Mouse (Mus musculus) retina, embryonic 14.5 days (tissue): ENCODE measurements around the gene Slc26a8.

Experiments
- DNase-seq: peaks from one replicate; pipeline ENCODE4 v3.0.0-alpha.2; 2015; ENCODE audit warnings: low spot score

The Slc26a8 gene

DNA sequence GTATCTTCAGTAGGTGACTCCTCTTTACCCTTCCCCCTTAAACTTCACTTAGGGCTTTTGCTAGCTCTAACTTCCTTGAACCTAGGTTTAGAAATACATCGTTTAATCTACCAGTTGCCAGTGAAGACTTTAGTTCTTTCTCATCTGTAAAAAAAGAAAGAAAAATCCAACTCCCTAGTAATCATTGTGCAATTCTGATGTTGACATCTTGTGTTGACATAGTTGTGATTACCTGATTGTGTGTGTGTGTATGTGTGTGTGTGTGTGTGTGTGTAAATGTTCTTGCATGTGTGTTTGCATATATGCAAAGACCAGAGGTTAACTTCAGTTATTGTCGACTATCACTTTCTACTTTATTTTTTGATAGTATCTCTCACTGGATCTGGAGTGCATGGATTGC lies 8.6 kb upstream of the Slc26a8 start:
- no peak for DNase-seq

DNA sequence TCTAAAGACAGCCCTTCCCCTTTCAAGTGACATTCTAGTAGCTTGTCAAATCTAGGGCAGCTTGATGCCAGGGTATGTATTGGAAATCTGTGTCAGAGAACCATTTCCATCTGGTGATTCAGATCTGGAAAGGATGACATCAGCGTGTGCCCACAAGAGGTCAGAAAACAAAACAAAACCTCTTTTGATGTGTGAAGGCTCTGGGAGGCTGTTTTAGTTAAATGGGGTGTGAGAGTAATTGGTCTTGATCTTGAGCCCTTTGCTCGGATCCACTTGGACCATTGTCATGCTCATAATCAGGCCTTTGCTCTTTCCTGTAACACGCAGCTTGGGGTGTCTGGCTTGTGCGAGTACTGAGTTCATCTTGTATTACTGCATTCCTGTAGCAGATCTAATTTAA lies 8.2 kb upstream of the Slc26a8 start:
- peak; percentile 62 for DNase-seq

DNA sequence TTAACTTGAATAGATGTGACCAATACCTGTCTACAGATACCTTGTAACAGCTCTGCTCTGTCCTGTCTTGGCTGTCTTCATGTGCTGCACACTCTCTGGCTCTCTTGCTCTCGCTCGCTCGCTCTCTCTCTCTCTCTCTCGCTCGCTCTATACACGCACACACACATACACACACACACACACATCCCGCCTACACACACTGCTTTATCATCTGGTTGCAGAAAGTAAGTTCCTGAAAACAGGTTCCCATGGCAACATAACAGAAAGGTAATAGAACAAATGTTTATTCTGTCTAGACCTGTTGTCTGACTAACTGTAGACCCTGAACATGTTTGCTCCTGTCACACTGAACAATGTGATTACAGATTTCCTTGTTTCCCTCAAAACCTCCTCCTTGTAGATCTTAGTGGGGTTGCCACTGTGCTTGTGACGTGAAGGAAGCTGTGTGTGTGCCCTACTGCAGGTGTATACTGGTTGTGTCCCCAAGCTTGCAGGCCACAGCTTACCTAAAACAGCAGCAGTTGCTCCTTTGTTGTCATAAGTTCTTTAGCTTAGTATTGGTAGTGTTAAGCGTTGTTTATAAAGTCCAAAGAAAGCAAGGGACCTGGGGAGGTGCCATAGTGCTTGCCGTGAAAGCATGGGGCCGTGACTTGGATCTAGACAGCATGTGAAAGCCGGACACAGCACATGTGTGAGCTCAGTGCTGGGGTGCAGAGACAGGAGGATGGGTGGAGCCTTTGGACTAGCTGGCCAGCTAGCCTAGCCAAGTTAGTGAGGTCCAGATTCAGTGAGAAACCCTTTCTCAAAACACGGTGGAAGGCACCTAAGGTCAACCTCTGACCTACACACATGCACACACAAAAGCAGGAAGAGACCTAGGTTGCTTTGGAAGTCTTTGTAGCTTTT lies 7.5 kb upstream of the Slc26a8 start:
- DNase-seq, result no peak

DNA sequence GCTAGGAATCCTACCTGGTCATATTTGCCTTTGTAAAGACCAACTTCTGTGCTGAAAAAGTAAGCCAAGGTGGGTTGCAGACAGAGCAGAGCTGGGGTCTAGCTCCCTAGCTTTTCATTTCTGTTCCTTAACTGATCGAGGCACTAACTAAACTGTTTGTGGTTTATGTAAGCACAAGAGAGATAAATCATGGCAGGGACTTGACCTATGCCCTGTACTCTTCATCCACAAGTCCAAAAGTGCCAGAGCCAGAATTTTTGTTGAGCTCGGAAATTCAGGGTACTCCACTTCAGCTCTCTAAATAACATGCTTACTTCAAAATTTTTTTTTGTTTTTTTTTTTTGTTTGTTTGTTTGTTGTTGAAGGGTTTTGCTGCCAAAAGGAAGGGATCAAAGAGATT lies 6.6 kb upstream of the Slc26a8 start:
- DNase-seq, result no peak

DNA sequence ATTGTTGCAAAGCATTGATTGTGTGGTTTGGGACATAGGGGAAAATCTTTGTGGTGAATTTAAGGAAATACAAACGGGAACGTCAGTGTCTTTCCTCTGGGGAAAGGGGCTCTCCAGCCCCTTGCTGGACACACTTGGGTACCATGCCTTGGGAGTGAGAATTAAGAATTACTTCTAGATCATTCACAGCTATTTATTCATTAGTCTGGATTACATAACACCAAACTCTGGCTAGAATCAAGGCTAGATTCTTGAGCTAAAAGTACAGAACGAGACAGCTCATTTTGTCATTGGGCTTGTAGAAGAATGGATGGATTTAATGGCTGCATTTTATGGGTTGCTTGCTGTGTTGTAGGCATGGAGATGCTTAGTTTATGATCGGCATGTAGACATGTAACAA lies 4.8 kb upstream of the Slc26a8 start:
- no peak for DNase-seq

DNA sequence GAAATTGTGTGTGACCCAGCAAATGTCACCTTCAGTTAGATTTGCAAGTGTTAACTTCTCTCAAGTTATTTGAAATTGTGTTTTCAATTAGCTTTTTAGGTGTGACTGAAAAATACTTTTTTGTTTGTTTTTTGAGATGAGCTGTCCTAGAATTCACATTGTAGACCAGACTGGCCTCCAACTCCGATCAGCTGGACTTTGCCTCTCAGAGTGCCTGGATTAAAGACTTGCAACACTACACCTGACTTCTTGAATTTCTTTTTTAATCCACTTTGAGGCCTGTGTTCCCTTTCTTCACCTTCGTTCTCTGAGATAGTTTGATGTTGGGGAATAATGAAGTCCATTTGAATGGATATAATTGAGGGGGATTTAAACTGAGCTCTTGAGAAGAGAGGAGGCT lies 4.0 kb upstream of the Slc26a8 start:
- no peak for DNase-seq

DNA sequence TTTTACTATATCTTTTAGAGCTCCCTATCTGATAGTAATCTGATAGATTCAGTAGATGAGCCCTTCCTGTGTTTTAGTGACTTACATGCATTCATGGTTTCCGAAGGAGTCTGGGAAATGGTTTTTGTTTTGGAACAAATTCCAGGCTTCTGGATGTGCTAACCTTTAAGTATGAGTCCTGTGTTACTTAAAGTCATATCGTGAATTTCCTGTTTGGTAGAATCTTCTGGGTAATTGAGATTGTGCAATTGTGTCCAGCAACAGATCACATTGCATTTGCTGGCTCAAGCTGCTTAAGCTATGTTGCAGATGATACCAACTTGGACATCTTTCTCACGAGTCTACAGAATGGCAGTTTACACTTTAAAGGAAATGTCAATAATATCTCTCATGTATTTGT lies 3.1 kb upstream of the Slc26a8 start:
- DNase-seq, result no peak

DNA sequence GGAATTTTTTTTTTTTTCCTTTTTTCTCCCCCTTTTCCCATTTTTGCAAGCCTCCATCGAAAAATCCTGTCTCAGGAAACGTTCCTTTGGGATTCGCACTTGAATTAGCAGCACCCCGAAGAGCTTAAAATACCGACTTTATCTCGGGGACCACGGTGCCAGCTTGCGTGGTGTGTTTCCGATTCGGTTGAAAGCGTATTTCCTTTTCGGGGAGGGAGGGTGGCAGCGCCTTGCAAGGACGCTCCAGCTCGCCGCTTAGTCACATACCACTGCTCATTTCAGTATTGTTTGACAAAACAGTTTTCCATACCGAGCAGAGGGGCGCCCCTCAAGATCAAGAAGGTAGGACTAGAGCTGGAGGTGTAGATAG lies 2.3 kb upstream of the Slc26a8 start:
- no peak for DNase-seq

DNA sequence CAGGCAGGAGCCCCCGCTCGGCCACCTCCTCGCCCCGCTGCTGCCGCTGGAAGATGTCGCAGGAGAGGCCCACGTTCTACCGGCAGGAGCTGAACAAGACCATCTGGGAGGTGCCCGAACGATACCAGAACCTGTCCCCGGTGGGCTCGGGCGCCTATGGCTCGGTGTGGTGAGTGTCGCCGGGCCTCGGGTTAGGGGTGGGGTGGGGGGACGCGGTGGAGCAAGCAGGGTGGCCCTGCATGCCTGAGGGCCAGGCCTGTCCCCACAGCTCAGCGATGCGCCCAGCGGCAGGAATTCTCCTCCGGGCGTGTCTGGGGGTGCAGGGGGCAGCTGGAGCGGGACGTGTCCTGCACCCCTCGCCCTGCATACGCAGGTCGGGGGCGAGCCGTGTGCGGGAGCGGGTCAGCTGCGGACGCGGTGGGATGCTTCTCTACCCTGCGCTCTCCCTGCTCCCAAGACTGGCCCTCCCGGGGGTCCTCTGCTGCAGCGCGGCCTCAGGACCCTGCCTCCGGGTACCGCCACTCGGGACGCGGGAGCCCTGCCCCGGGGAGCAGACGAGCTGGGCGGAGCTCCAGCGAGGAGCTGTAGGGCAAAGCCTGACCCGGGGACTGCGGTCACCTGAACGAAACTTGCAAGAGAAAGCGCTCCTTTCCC lies 1.8 kb upstream of the Slc26a8 start:
- peak; percentile 51 for DNase-seq

DNA sequence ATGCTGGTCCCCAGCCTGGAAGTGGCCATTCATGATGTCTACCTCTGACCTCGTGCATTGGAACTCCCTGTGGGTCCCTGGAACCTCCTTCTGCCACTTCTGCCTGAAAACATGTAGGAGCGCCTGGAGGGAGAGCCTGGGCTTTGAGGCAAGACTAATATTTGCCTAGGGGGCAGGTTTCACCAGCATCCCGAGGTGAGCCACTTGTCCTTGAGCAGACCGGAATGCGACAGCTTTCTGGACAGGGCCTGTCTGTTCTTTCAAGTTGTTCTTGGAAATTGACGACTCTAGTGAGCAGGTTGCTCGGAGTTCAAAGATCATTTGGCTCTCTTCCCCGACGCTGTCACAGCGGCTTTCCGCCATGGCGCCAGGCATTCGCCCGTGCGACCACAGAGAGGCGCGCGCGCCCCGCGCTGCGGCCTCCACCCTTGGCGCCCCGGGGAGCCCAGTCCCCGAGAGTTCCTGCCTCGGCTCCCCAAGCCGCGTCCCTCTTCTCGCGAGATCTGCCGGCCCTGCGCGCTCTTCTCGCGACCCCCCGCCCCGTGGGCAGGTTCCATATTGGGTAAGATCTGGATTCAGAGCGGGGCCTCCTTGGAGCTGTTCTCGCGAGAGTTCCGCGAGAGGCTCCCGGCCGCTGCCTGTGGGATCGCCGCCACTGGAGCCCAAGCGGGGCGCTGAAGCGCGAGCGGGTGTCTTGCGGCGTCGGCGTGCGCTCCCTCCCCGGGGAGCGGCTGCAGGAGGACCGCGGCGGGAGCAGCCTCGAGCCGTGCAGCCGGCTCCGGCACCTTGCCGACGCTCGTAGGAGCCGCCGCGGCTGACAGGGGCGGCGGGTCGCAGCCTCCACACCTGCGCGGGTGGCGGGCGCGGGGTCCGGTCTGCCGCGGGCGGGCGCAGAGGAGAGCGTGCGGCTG lies 998 bp upstream of the Slc26a8 start, which contains the start of gene Mapk14:
Gene Mapk14 (plus strand): TSS at position 554 of the 911 bp plus-strand sequence.
- peak; percentile 99 for DNase-seq

DNA sequence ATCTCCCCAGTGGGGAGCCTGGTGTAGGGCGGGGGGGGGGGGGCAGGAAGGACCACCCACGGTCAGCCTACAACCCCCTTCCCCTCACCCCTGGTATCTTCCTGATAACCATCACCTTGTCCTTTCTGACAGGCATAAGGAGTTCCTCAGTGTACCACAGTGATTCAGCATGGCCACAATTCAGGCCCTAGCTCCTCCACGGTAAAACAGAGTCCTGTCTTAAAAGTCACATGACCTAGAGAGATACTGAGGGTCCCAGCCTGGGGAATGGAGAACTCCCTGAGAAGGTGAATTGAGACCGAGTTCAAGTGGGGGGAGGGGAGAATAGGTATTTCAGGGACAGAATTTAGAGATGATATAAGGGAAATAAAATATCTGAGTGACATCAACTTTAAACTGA lies 2.7 kb downstream of the Slc26a8 start:
- no peak for DNase-seq

DNA sequence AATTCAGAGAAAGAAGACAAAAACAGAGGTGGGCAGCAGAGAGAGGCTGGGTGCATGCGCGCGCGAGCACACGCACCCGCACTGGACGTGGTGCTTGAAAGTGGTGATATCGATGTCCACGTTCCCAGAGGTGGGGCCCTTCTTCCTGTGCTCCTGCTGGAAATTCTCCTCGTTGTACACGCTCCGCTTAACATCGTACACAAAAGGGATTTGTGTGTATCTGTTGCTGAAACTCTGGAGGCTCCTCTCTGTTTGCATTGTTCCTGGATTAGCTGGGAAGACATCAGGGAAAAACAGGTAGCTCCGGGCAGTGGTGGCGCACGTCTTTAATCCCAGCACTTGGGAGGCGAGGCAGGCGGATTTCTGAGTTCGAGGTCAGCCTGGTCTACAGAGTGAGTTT lies 5.4 kb downstream of the Slc26a8 start:
- peak; percentile 48 for DNase-seq

DNA sequence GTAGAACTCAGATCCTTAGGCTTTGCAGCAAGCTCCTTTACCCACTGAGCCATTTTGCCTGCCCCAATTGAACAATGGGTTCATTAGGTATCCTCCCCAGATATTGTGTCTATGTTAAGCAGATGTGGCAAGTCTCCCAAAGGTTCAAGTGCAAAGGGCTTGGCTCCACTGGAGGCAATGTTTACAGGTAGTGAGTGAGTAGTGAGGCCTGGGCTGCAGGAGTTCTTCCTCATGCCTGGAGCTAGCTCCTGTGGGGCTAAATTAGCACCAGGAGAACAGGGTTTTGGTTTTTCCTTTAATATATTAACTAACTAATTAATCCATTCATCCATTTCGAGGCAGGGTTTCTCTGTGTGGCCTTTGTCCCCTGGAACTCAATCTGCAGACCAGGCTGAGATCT lies 6.4 kb downstream of the Slc26a8 start:
- no peak for DNase-seq

DNA sequence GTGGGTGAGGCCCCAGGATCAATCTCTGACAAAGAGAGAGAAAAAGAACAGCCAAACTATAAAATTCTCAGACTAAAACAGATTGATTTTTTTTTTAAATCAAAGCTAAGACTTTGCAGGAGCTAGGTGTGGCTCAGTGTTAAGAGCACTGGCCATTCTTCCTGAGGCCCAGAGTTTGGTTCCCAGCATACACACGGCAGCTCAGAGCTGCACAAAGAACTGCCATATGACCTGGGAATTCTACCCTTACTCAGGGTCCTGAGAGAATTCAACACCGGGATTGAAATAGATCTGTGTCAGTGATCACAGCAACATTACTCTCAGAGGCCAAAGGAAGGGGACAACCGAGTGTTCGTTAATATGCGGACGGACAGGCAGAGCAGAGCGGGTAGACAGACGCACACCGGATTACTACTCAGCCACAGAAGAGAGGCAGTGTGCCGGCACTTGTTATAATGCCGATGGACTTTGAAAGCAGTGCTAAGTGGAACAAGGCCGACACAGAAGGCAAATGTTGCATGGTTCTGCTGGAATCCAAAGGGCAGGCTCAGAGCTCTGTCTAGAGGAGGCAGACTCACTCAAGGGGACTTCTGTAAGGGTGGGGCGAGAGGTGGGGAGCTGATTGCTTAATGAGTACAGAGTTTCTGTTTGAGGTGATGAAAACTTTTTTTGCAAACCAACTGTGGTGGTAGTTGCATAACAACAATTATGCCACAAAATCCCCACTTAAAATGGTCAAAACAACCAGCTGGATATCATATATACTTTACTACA lies 7.5 kb downstream of the Slc26a8 start:
- no peak for DNase-seq

DNA sequence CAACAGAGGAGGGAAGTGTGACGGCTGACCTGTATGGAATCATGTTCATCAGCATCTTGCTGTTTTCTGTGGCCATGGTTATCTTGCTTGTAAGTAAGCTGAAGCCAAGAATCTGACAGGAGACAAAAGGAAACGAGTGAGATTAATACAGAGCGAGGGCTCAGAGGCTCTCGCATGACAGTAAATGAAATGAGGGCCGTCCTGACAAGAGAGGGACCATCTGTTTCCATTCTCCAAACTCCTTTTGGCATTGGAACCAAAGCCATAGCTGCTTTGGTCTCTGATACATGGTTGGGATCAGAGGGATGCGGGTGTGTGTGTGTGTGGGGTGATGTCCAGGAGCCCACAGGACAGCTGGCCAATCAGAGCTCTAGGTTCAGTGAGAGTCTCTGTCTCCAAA lies 30.5 kb downstream of the Slc26a8 start:
- no peak for DNase-seq

DNA sequence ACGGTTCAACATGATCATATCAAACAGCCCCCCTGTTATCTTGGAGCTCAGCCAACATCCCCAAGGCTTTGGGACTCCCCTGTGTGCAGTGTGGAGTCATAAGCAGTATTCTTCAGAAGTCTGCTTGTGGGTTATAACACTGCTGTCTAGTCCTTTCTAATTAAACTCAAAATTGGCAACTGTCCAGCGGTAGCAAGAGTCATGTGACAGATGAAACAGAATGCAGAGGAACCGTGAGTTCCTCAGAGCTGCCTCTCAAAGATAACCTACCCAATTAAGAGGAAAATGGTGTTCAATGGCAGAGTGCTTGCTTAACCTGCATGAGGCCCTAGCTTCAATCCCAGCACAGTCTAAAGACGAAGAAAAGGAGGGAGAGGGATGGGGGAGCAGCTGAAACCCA lies 32.1 kb downstream of the Slc26a8 start:
- DNase-seq, result peak; percentile 27

DNA sequence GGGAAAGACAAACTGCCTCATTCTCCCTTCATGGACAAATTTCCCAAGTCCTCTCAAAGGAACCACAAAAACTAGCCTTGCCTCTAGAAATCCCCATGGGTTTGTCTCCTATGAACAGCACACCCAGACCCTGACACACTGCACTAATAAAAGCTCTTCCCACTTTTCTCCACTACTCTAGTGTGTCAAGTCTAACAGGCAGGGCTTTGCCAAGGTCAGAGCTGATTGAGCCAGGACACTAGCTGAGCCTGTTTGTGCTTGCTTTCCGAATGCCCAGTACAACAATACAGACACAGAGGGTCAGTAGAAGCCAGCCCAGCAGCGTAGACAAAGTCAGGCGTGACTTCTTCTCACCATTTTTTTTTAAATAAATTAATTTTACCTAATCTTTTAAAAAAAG lies 39.8 kb downstream of the Slc26a8 start:
- no peak for DNase-seq

DNA sequence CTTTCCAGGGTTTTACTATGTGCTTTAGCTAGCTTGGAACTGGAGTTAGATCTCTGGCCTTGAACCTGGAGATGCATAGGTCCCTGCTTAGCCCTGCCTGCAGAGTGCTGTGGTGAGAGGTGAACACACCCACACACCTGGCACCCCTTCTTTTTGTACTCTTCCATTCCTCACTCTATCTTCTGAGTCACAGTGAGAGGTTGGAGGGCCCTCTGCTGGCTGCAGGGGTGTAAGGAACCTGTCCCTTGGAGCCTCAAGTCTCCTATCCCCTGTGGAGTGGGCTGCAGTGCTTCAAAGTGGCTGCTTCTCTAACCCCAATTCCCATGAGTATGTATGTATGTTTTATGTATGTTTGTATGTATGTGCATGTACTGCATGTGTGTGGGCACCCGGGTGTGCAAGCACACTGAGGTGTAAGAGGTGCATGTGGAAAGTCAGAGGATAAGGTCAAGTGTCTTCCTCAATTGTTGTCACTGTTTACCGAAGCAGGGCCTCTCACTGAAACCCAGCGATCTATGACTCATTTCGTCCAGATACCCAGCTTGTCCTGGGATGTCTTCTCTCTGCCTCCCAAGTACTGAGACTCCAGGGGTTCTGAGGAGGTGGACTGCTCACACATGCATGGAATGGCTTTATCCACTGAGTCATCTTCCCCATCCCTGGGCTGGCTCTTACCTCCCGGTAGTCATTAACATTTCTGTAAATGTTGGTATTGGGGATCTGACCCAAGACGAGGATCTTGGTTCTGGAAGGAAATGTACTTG lies 41.2 kb downstream of the Slc26a8 start:
- DNase-seq, result peak; percentile 65

DNA sequence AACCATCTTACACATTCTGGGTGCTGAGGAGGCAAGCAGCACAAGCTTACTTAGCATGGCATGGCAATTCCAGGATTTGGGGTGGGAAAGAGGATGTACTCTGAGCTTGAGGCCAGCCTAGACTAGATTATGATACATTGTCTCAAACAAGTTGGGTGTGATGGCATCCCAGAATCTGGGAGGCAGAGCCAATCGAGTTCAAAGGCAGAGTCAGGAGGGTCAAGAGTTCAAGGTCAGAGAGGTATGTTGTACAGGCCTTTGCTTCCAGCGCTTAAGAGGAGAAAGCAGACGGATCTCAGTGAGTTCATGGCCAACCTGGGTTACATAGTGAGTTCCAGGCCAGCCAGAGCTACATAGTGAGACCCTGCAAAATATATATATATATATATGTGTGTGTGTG lies 43.8 kb downstream of the Slc26a8 start:
- no peak for DNase-seq

DNA sequence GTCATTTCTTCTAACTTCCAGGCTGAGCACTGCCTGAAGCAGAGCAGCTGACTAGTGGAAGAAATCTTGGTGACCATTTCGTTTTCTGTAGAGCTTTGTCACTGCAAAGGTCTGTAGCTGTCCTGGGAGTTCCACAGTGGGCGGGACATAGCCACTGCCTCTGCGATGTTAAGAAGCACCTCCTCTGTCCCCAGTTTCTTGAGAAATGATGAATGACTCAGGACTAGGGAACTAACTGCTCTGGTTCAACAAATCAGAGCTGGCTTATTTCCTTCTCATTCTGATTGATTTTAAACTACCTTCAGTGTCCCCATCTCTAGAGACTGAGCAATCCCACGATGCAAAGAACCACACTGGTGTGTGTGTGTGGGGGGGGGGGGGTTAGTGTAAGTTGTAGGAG lies 45.9 kb downstream of the Slc26a8 start:
- no peak for DNase-seq

DNA sequence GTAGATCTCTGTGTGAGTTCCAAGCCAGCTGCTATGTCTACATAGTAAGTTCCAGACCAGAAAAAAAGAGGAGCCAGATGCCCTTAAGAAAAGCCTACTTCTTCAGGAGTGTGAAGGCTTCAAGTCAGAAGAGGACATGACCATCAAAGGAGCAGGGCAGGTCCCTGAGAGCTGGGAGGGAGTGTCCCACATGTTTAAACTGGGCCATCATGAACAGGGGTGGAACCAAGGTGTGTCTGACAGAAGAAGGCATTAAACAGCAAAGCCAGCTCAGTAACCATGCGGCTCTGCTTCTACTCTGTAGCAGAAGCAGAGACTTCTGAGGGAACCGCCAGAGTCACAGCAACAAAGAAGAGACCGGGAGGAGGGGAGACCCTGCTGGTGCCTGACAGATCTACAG lies 46.3 kb downstream of the Slc26a8 start:
- DNase-seq, result no peak
